Mouse (Mus musculus) erythroblast, embryonic 14.5 days (primary cell): ENCODE measurements around the gene Ctsd.

Experiments
- GATA1 ChIP-seq: IDR thresholded peaks from 2 replicates; pipeline ENCODE4 v1.6.1; 2012; ENCODE audit warnings: low read length, inconsistent platforms, mixed read lengths
- TAL1 ChIP-seq: IDR thresholded peaks from 3 replicates; pipeline ENCODE4 v1.6.1; 2012; ENCODE audit warnings: low read length, inconsistent platforms, mixed read lengths

DNA sequence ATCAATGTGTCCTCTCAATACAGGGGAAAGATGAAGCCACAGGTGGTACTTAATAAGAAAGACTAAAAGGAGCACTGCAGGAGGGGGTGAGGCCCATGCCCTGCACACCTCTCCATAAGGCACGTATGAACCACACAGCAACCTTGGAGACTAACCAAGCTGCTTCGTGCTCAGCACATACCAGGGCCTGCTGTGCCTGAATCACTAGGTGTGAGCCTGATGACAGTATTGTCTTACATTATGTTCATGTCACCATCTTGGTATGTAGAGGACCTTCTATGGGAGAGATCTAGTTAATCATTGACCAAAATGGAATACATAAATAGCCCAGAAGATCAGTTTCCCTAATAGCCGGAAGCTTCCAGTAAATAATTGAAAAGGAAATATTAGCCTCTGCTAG lies 21.8 kb upstream of the Ctsd start:
- TF ChIP-seq GATA1 (no peak), TAL1 (no peak)
